Mouse (Mus musculus): ENCODE results near the gene Ecpas.

- TF ChIP-seq CTCF (IDR thresholded peaks at IDR 0.05; ENCODE audit: extremely low read depth, insufficient read length, insufficient replicate concordance, low read depth, low read length), result no peak
- TF ChIP-seq POLR2A (IDR thresholded peaks at IDR 0.05; ENCODE audit: low read depth, low read length), result no peak
These were observed 18.1 kb downstream of the Ecpas start for GRCm38 (mm10) chr4:58894399-58894798.

All from small intestine, adult 2 months (tissue).